Mouse (Mus musculus) C2C12 (cell line): Measurements from ENCODE around the gene Saxo1.
A peak's percentile ranks its signal among the peaks of the same experiment; 100 is the strongest.

Experiments
- CTCF ChIP-seq: IDR thresholded peaks from one replicate; pipeline ENCODE4 v1.5.1; 2011; ENCODE audit not compliant: control insufficient read depth, insufficient read depth, insufficient read length
- MAX ChIP-seq: IDR thresholded peaks from one replicate; pipeline ENCODE4 v1.6.1; 2011; ENCODE audit warnings: mild to moderate bottlenecking, control low read depth
- MYOD1 ChIP-seq: IDR thresholded peaks from one replicate; pipeline ENCODE4 v1.6.1; 2011; ENCODE audit warnings: low read depth; ENCODE audit not compliant: control insufficient read depth, insufficient read length

DNA sequence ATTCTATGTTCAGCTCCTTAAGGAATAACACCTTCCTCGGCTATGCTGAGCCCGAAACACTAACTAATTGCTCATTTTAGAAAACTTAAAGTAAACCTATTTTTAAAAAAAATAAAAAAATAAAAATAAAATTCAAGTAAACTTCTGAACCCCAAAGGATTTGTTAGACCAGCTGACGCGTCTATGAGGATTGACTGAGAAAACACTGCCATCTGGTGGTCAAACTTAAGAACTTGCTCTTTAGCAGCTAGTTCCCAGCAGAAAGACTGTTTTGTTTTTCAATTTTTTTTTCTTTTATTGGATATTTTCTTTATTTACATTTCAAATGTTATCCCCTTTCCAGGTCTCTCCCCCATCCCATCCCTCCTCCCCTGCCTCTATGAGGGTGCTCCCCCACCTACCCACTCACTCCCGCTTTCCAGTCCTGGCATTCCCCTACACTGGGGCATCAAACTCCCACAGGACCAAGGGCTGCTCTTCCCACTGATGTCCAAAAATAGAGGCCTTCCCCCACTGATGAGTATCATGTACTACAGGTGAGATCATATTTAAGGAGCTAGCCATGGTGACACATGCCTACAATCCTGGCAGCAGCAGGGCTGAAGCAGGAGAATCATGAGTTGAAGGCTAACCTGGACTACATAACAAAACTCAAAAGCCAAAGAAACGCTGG, 3.0 kb downstream of the Saxo1 start:
- TF ChIP-seq CTCF = peak; percentile 8
- TF ChIP-seq MYOD1 = no peak
- TF ChIP-seq MAX = no peak
